Mouse (Mus musculus) kidney, postnatal 36 days (tissue): ENCODE data around the gene Gm14137.
A peak's percentile ranks its signal among the peaks of the same experiment; 100 is the strongest.

Experiments used
- DNase-seq, 2 experiments: peaks; one replicate each; pipeline ENCODE4 v3.0.0; 2021 to 2022; ENCODE audit warnings: mixed read lengths in 2 of 2

Gm14137 gene

DNA sequence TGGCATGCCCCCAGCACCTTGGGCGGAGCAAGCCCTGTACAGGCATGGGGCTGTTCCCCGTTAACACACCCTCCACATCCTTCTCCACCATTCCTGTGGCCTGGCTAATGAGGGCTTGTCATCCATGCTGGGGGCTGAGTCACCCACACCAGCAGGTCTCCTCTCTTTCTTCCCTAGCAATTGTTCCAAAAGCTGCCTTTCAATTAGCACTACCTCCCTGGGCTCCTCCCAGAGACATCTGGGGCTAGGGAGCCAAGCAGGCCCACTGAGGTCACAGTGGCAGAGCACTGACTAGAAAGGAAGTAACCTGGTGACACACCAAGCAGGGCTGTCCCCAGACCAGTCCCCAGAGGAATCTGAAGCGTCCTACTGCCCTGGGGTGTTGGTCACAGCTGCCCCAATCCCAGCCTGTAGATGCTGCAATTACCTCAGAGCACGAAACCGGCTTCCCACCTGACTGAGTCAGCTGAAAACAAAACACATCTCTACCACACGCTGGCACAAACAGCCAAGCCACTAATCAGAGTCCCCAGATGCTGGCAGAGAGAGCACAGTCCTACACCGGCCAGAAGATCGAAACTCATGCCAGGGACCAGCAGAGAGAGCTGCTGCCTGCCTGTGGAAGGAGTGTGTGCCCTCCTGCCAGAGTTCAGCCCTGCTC is at the start of gene Gm14137:
Gene Gm14137, plus strand, starts transcription at position 519 of the 661 bp plus-strand sequence.
- no peak for DNase-seq

DNA sequence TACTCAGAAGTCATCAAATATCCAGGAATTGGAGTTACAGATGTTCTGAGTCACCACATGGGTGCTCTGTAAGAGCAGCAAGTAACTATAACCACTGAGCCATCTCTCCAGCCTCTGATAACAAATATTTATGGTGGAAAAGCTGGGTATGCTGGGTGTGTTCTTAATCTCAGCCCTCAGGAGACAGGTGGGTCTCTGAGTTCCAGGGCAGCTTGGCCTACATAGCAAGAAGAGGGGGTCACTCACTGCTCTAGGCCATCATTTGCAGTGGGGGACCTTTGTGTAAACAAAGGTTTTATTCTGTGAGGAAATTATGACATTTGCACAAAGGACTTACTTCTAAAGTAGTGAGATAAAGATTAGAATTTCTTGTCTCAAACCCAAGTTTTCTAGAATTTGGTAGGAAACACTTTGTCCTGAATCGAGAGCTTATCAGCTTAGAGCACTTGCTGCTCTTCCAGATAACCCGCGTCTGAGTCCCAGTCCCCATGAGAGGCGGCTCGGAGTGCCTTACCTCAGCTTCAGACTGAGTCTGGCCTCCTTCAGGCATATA is 37.9 kb upstream of the Gm14137 start:
- no peak for DNase-seq

DNA sequence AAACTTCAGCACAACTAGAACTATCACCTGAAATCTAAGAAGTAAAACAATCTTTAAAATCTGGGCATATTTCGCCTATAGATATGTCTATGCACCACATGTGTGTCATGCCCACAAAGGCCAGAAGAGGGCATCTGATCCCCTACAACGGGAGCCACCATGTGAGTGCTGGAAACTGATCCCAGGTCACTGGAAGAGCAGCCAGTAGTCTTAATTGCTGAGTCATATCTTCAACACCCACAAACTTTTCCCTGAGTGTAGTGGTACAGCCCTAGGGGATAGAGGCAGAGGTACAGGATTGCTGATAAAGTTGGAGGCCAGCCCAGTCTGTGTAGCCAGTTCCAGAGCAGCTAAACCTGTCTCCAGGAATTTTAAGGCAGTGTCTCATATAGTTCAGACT is 29.1 kb upstream of the Gm14137 start:
- peak in 1 of 2 experiments; percentile 55 for DNase-seq

DNA sequence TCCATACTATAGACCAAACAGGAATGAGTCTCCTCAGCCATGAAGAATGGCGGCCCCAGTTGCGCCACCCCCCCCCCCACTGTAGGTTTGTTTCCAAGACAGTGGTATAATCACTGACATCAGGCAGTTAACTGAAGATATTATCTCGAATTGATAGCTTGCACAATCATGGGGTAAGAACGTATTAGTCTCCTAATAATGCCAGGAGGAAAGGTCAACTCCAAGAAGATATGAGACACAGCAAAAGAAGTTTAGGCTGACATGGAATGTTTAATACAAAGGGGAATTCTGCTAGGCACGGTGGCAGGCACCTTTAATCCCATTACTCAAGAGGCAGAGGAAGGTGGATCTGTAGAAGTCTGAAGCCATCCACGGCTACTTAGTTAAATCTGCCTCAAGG is 27.9 kb upstream of the Gm14137 start:
- DNase-seq = no peak

DNA sequence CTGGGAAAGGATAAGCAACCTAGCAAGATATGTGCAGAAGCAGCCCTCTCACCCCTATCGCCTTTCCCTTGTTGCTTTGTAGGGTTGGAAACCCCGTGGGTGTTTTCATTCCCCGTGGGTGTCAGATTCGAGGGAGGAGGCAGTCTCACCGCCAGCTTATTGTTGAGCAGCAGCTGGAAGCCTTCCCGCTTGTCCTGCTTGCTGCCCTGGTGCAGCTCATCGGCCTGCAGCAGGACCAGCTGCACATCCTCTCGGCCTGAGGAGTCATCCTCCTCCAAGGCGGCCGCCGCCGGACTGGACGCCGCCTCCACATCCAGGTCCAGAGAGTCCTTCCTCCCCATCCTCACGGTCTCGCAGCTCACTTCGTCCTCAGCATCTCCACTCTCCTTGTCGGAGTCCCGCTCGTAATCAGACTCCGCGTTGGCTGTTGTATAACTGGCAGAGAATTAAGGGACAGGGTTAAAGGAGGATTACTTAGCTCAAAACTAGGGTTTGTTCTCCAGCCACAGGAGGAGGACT is 27.1 kb upstream of the Gm14137 start:
- DNase-seq = no peak

DNA sequence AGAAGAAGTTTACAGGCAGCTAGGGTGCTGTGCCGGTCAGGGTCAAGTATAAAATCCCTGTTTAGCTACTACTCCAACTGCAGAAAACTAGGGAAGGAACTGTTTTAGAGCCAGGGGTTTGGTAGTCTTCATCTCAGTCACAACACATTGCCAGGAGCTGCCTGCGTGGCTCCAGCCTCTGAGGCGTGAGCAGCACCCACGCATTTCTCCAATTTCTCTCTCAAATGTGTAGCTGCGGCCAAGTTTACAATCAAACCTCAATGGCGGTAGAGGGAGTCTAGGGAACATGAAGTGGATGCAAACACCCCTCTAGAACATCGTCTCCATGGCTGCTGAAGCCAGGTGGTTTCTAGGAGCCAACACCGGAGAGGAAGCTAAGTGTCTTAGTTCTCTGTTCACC is 26.5 kb upstream of the Gm14137 start:
- DNase-seq = no peak

DNA sequence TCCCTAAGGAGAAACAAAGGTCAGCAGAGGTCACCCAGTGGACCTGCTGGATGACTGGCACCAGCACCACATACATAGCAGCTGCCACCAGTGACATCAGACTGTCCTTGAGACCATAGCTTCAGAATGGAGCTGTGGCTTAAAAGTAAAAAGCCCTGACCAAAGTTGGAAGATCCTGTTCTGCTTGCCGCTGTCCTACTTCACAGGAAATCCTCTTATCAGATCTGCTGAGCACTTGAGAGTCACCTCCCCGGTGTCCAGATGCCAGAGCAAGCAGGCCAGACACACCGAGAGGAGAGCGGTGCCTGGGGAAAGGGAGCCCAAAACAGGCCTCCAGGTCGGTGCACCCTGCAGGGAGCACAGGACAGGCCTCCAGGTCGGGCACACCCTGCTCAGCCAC is 22.1 kb upstream of the Gm14137 start:
- DNase-seq = no peak

DNA sequence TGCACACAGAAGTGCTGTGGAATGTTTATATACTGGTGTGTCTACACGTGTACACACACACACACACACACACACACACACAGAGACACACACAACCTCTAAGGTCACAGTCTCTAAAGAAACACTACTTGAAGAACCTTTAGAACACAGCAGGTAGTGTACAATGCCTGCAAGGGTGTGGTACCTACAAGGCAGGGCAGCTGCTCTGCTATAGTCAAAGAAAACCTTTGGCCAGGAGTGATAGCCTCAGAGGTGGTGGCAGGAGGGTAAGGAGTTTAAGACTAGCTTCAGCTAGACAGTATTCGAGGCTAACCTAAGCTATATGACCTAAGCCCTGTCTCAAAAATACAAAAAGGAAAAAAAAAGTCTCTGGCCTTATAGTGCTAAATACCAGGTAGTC is 19.6 kb upstream of the Gm14137 start:
- DNase-seq = no peak

DNA sequence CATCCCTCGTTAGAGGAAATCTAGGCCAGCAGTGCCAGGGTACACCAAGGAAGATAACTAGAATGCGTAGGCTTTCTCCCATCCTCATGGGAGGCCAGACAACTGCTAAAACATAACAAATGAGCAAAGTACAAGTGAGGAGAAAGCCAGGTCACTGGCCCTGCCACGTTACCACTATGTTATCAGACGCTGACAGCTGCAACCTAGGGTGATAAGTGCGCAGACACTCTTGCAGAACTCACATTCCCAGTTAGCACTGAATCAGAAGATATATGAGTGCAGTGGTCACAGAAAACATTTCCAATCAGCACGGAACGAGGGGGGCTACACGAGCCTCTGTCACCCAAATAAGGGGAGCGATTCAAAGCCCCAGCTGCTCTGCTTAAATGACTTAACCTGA is 18.9 kb upstream of the Gm14137 start:
- DNase-seq = no peak

DNA sequence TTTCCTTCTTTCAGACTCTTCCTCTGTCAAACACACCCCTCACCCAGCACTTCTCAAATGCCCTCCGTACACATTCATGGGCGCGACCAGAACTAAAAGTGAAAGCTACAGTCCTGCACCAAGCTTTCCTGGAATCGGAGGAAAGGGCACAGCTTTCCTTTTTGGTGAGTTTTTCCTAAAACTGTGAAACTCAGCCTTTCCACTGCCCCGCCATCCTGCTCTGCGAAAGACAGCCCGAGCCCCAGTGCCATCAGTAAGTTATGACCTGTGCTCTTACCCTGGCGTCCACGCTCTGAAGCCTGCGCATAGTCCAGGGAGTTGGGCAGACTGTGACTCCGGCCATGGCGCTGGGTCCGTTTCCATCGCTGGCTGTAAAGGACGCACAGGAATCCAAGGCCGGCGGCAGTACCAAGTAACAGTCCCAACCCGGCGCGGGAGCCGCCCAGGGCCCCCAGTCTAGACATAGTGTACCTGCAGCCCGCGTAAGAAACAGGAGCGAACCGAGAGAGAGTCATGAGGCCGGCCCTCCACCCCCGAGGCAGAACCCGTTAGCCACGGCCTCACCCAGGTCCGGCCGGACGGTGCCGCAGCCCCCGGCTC is 18.1 kb upstream of the Gm14137 start:
- peak in 1 of 2 experiments; percentile 62 for DNase-seq

DNA sequence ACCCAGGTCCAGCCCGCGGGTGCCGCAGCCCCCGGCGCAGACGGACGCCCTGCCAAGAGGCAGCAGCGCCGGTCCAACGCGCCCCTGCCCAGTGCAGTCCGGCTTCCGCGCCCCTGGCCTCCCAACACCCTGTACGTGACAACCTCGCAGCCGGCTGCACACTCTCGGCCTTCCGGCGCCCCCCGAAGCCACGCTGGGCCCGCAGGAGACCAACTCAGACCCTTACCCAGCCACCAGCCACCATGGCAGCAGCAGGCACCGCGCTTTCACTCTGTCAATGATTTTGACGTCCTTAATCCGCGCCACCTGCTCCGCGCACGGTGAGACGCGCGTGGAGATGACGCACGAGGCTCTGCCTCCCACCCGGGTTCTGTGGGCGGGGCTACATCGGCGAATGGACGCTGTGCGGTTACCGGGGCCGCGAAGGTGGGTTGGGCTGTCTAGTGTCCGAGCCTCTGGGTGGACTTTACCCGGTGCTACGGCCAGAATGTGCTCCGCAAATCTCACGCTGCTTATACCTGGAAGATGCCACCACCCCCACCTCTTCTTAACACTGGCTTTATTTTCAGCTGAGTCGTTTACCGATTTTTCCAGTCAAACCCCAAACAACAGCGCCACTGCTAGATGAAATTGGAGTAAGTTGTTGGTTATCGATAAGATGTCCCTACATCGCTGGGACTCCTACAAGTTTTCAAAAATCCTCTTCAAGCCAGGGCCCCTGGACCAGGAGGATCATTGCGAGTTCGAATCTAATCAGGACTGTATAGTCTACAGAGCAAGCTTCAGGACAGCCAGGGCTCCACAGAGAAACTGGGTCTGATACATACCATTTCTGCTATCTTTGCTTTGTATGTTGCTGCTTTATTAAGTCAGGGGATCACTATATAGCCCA is 17.4 kb upstream of the Gm14137 start, which contains the start of gene Rmdn3:
Gene Rmdn3, minus strand, starts transcription at position 354 of the 892 bp plus-strand sequence.
- DNase-seq = peak; percentile 97 to 99

DNA sequence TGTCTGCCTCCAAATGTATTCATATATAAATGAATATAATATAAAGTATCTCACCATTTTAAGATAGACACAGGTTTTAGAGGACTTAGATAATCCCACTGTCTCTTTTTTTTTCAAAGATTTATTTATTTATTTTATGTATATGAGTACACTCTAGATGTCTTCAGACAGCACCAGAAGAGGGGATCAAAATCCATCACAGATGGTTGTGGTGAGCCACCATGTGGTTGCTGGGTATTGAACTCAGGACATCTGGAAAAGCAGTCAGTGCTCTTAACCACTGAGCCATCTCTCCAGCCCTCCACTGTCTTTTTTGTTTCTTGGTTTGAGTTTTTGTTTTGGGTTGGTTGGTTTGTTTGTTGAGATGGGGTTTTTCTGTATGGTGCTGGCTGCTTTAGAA is 16.5 kb upstream of the Gm14137 start:
- DNase-seq = no peak

DNA sequence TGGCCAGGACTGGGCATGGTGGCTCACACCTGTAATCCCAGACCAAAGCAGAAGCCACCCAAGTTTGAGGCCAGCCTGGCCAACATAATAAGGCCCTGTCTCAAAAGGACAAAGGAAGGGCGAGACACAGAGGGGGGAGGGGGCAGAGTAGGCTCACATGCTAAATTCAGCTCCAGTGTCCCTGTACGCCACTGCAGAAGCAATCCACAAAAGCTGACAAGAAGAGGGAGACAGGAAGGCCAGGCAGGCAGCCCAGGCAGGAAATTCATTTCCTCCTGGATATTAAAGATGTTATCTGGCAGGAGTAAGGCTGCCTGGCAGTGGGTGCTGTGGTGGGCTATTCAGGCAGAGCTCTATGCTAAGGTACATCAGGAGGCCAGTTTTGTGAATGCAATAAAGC is 13.1 kb upstream of the Gm14137 start:
- peak; percentile 63 to 79 for DNase-seq

DNA sequence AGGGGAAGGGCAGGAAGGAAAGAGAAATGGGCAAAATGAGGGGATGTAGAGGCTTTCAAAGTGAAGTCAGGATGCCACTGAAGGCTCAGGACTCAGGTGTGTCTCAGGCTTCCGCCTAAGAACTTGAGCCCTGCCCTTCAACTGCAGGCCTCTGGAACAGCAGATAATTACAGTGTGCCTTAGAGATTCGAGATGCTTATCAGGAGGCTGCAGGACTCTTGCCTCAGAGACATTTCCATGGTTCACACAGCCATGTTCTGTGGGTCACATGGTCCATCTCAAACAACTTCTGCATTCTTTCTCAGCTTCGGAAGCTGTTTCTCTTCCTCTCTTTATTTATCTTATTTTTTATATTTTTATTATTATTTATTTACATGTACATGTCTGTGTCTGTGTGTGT is 11.2 kb upstream of the Gm14137 start:
- no peak for DNase-seq

DNA sequence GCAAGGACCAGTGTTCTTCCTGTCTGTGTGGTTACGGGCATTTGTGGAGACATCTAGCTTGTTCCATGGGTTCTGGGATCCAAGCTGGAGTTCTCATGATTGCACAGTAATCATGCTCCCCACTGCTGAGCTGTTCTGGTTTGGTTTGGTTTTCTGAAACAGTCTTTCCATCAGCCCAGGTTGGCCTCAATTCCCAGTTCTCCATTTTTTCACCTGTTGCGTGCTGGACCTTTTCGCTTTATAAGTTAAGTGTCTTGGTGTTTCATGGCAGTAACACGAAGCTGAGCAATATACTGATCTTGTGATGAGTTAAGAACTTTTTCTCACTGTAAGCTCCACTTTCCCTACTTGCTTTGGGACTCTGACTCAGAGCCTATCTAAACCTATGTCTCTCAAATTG is 10.3 kb upstream of the Gm14137 start:
- no peak for DNase-seq

DNA sequence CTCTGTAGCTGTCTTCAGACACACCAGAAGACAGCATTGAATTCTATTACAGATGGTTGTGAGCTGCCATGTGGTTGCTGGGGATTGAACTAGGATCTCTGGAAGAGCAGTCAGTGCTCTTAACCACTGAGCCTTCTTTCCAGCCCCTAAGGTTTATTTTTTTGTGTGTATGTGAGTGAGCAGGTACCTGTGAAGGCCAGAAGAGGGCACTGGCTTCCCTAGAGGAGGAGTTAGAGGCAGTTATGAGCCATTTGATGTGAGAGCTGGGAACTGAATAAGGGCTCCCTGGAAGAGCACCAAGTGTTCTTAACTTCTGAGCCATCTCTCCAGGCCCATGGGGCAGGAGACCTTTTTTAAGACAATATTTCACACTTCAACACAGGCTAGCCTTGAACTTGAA is 8.9 kb upstream of the Gm14137 start:
- DNase-seq = no peak

DNA sequence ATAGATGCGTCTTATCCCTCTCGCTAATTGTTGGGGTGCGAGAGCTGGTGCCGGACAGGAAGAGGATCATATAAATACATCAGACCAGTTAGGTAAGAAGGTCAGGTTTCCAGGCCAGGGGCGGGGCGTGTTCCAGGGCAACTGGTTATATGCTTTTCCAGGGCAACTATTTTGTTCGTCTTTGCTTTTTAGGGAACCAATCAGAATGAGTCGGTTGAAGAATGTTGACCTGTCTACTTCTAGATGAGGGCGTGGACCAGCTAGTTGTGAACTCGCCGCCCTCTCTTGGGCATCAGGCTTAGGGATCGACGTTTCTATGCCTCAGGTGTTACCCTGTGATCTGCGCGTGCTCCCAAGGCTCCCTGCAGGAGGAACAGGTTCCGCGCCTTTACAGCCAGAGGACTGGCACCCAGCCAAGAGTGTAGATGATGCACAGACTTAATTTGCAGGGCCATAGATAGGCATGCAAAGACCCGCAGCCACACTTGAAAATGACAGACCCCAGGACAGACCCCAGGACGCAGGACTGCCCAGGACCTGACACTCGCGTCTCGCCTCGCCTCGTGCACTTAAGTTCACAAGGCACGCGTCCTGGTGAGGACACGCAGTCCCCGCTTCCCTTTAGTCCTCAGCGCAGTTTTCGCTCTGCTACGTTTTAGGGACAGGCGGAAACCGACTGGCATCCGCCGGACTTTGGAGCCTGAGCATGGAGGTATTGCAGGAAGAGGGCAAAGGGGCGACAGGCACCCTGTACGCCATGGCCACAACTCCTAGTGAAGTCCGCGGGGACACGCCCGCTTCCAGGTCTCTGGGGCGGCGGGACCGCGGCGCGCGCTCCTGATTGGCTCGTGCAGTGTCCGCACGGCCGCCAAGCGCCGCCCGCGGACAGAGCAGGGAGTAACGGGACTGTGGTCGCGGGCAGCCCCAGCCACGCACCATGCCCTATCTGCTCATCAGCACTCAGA is 7.1 kb upstream of the Gm14137 start, which contains the start of gene Gchfr:
Gene Gchfr, plus strand, starts transcription at position 873 of the 965 bp plus-strand sequence.
- DNase-seq = peak; percentile 87 to 89

DNA sequence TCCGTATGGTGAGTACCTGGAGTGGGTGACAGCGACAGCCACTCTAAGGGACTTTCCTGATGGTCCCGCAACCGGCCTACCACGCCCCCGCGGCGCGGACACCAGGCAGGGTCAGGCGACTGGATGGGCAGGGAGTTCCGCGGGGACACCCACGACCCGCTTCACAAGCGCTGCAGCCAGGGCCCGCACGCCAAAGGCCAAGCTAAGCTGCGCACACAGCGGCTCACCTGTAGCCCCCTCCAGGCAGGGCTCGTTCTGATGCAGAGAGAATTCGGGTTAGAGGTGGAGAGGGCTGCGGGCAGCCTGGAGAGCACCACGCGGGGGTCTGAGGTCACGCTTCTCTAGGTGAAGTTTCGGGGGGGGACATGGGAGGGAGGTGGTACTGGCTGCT is 6.4 kb upstream of the Gm14137 start:
- no peak for DNase-seq

DNA sequence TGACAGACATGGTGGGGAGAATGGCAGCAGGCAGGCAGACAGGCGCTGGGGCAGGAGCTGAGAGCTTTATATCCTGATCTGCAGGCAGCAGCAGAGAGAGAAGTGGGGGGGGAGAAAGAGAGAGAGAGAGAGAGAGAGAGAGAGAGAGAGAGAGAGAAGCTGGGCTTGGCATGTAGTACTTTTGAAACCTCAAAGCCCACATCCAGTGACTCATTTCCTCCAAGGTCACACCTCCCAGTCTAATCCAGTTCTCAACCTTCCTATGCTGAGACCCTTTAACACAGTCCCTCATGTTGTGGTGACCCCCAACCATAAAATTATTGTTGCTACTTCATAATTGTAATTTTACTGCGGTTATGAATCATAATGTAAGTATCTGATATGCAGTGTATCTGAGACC is 4.0 kb upstream of the Gm14137 start:
- no peak for DNase-seq

DNA sequence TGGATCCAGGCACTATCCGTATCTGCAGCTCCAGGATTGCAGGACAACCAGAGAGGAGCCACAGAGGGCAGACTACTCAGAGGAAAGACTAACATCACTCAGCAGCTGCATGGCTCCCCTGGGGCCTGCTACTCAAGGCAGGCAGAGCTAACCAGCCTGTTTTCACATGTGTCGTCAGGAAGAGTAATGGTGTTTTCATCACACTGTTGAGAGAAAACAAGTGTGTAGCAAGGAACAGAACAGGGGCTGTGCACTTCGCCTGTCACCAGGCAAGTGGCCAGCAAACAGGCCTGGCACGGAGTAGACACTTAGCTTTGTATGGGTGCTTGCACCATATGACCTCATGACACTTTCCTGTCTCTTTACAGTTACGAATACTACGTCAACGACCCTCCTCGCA is 2.7 kb upstream of the Gm14137 start:
- no peak for DNase-seq

DNA sequence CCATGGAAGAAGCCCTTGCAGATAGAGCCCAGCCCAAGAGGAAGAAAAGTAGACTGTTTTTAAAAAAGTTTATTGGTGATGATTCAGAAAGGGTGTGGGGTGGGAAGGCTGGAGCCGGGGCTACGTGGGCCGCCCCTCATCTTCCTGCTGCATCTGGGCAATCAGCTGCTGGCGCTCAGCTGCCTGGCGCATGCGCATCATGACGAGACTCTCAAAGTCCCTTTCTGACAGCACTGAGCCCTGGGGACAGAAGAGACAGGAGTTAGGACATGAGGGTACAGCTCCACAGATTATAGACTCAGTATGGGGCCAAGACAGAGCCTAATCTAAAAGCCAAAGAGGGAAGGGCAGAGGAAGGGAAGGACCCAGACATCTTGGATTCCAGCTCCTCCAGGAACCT is 1.9 kb upstream of the Gm14137 start:
- DNase-seq = no peak
